Mouse (Mus musculus) testis, adult 2 months (tissue): ENCODE data around the gene Mettl21a. TPM values are rescaled to one million over a fixed set of nuclear protein-coding genes. Genes with fewer than 3 reads are reported as not detected.
"Not testable (repeated sequence)": the region's sequence is repeated elsewhere in the genome, so short reads cannot be mapped to it uniquely, and the experiment has no call there.

Experiments
- H3K27ac ChIP-seq: fragments of 200-500 bp; 2 replicates; pipeline ENCODE4 v1.5.1; 2012; ENCODE audit warnings: low read depth, low read length; ENCODE audit not compliant: control insufficient read depth, insufficient read depth
- H3K27me3 ChIP-seq: fragments of 200-500 bp; 2 replicates; pipeline ENCODE4 v1.6.1; 2012; ENCODE audit warnings: mild to moderate bottlenecking, low read length, moderate library complexity; ENCODE audit not compliant: control insufficient read depth, insufficient read depth
- H3K36me3 ChIP-seq: fragments of 200-500 bp; 2 replicates; pipeline ENCODE4 v1.6.1; 2012; ENCODE audit warnings: mild to moderate bottlenecking, low read length; ENCODE audit not compliant: control insufficient read depth, insufficient read depth
- H3K4me1 ChIP-seq: fragments of 200-500 bp; 2 replicates; pipeline ENCODE4 v1.6.1; 2012; ENCODE audit warnings: low read length; ENCODE audit not compliant: control insufficient read depth, insufficient read depth
- H3K4me3 ChIP-seq: fragments of 200-500 bp; 2 replicates; pipeline ENCODE4 v1.5.1; 2012; ENCODE audit warnings: low read depth, mild to moderate bottlenecking, low read length, moderate library complexity, mixed read lengths; ENCODE audit not compliant: control insufficient read depth
- CTCF ChIP-seq: fragments of 200-500 bp; IDR thresholded peaks from 2 replicates; pipeline ENCODE4 v1.5.1; 2012; ENCODE audit warnings: low read depth, mild to moderate bottlenecking, inconsistent platforms, low read length, moderate library complexity; ENCODE audit not compliant: control insufficient read depth, insufficient read depth, insufficient replicate concordance
- POLR2A ChIP-seq: fragments of 200-500 bp; IDR thresholded peaks from 2 replicates; pipeline ENCODE4 v1.6.1; 2012; ENCODE audit warnings: low read depth, mild to moderate bottlenecking, inconsistent platforms, low read length, moderate library complexity; ENCODE audit not compliant: control insufficient read depth
- polyA plus RNA-seq: library from polyadenylated mRNA; depleted of rRNA; stranded (reverse); fragments of >200 nt; gene quantifications from 2 replicates; pipeline ENCODE4 v1.2.3, GENCODE M21; 2012

Mettl21a gene
- polyA plus RNA-seq, 1 experiment: 3.1 TPM

- H3K27me3 ChIP-seq: no peaks in the 10 kb centered on the region
- H3K27ac ChIP-seq: no peak overlapping the region
- H3K4me1 ChIP-seq: no peaks in the 10 kb centered on the region
- TF ChIP-seq CTCF (no peak), POLR2A (no peak)
- H3K36me3 ChIP-seq: no peaks in the 10 kb centered on the region
- H3K4me3 ChIP-seq: no peak overlapping the region
Measured at GRCm38 (mm10) chr1:64609145-64609544, 7.9 kb downstream of the Mettl21a start.

GRCm38 (mm10) chr1:64603381-64603780 is 13.7 kb downstream of the Mettl21a start:
- TF ChIP-seq POLR2A (no peak), CTCF (no peak)
- Histone ChIP-seq H3K4me3 (no peak overlapping the region), H3K36me3 (no peaks in the 10 kb centered on the region), H3K27ac (no peak overlapping the region), H3K4me1 (no peaks in the 10 kb centered on the region), H3K27me3 (no peaks in the 10 kb centered on the region)

GRCm38 (mm10) chr1:64601242-64601842 is 15.7 kb downstream of the Mettl21a start:
- Histone ChIP-seq H3K4me3 (no peak overlapping the region), H3K4me1 (no peaks in the 10 kb centered on the region), H3K27me3 (no peaks in the 10 kb centered on the region), H3K27ac (no peak overlapping the region), H3K36me3 (no peaks in the 10 kb centered on the region)
- no peak for TF ChIP-seq POLR2A
- no peak for TF ChIP-seq CTCF

- Histone ChIP-seq H3K4me3 (no peak overlapping the region), H3K36me3 (no peaks in the 10 kb centered on the region), H3K4me1 (no peaks in the 10 kb centered on the region; the same call in 1 of the 2 replicates), H3K27ac (no peak overlapping the region), H3K27me3 (no peaks in the 10 kb centered on the region)
- TF ChIP-seq POLR2A (no peak), CTCF (no peak)
Measured at GRCm38 (mm10) chr1:64600413-64601077, 16.5 kb downstream of the Mettl21a start.

- Histone ChIP-seq H3K27ac (no peak overlapping the region), H3K4me3 (no peak overlapping the region), H3K27me3 (no peaks in the 10 kb centered on the region), H3K4me1 (no peaks in the 10 kb centered on the region; the same call in 1 of the 2 replicates), H3K36me3 (no peaks in the 10 kb centered on the region)
- TF ChIP-seq CTCF (no peak), POLR2A (no peak)
Measured at GRCm38 (mm10) chr1:64598926-64599325, 18.1 kb downstream of the Mettl21a start.

- TF ChIP-seq CTCF (no peak), POLR2A (no peak)
- Histone ChIP-seq H3K4me1 (no peaks in the 10 kb centered on the region), H3K27ac (no peak overlapping the region), H3K36me3 (no peaks in the 10 kb centered on the region; the same call in none of the 2 replicates), H3K27me3 (no peaks in the 10 kb centered on the region), H3K4me3 (no peak overlapping the region)
Measured at GRCm38 (mm10) chr1:64578801-64579200, 38.2 kb downstream of the Mettl21a start.

GRCm38 (mm10) chr1:64577911-64578310 is 39.1 kb downstream of the Mettl21a start:
- not testable (repeated sequence) for H3K4me1 ChIP-seq, H3K27ac ChIP-seq, H3K36me3 ChIP-seq, H3K4me3 ChIP-seq, H3K27me3 ChIP-seq
